Mouse (Mus musculus): ENCODE measurements around the gene Dcbld2. TPM values are rescaled to one million over a fixed set of nuclear protein-coding genes. Genes with fewer than 3 reads are reported as not detected.
A peak's percentile ranks its signal among the peaks of the same experiment; 100 is the strongest.
"Not testable (repeated sequence)": the region's sequence is repeated elsewhere in the genome, so short reads cannot be mapped to it uniquely, and the experiment has no call there.

The Dcbld2 gene
- total RNA-seq, 2 experiments from 2014 or later, result 11.2 to 11.6 TPM

- no peak for DNase-seq
These were observed 40.8 kb downstream of the Dcbld2 start for GRCm38 (mm10) chr16:58449073-58449472.

- DNase-seq, result no peak
These were observed 42.4 kb downstream of the Dcbld2 start for GRCm38 (mm10) chr16:58450648-58451047.

- no peak for DNase-seq
These were observed 43.4 kb downstream of the Dcbld2 start for GRCm38 (mm10) chr16:58451647-58452046.

- peak; percentile 22 for DNase-seq
These were observed 44.9 kb downstream of the Dcbld2 start for GRCm38 (mm10) chr16:58453138-58453537.

GRCm38 (mm10) chr16:58453820-58454219 is 45.6 kb downstream of the Dcbld2 start:
- DNase-seq, result no peak

GRCm38 (mm10) chr16:58454617-58455016 is 46.4 kb downstream of the Dcbld2 start:
- DNase-seq, result peak; percentile 76

- no peak for DNase-seq
These were observed 46.9 kb downstream of the Dcbld2 start for GRCm38 (mm10) chr16:58455118-58455517.

GRCm38 (mm10) chr16:58456445-58456844 is 48.2 kb downstream of the Dcbld2 start:
- no peak for DNase-seq

GRCm38 (mm10) chr16:58456991-58457390 is 48.7 kb downstream of the Dcbld2 start:
- DNase-seq, result no peak

GRCm38 (mm10) chr16:58459966-58460365 is 51.7 kb downstream of the Dcbld2 start:
- not testable (repeated sequence) for DNase-seq

GRCm38 (mm10) chr16:58460386-58460785 is 52.1 kb downstream of the Dcbld2 start:
- no peak for DNase-seq

- DNase-seq, result no peak
These were observed 53.7 kb downstream of the Dcbld2 start for GRCm38 (mm10) chr16:58461856-58462518.

- no peak for DNase-seq
These were observed 54.3 kb downstream of the Dcbld2 start for GRCm38 (mm10) chr16:58462519-58462918.

GRCm38 (mm10) chr16:58464051-58464450 is 55.8 kb downstream of the Dcbld2 start:
- DNase-seq, result no peak

GRCm38 (mm10) chr16:58465412-58465811 is 57.2 kb downstream of the Dcbld2 start:
- no peak for DNase-seq

- DNase-seq, result no peak
These were observed 61.8 kb downstream of the Dcbld2 start for GRCm38 (mm10) chr16:58470061-58470460.

GRCm38 (mm10) chr16:58470841-58471240 is 62.6 kb downstream of the Dcbld2 start:
- no peak for DNase-seq

GRCm38 (mm10) chr16:58474875-58475274 is 66.6 kb downstream of the Dcbld2 start:
- no peak for DNase-seq

- DNase-seq, result no peak
These were observed 67.4 kb downstream of the Dcbld2 start for GRCm38 (mm10) chr16:58475544-58476154.

GRCm38 (mm10) chr16:58476363-58476762 is 68.1 kb downstream of the Dcbld2 start:
- peak; percentile 31 for DNase-seq

- DNase-seq, result no peak
These were observed 71.7 kb downstream of the Dcbld2 start for GRCm38 (mm10) chr16:58479898-58480448.

GRCm38 (mm10) chr16:58481219-58481905 is 73.1 kb downstream of the Dcbld2 start:
- DNase-seq, result no peak

GRCm38 (mm10) chr16:58481906-58482270 is 73.6 kb downstream of the Dcbld2 start:
- peak; percentile 19 for DNase-seq
